Mouse (Mus musculus) CH12.LX (cell line): ENCODE data around the gene Prkce.

Experiments used
- BHLHE40 ChIP-seq: IDR thresholded peaks from 2 replicates; pipeline ENCODE4 v1.6.1; 2011; ENCODE audit warnings: mild to moderate bottlenecking, low read depth, low read length, improper control_type of control experiment
- CHD1 ChIP-seq: IDR thresholded peaks from 2 replicates; pipeline ENCODE4 v1.6.1; 2012; ENCODE audit warnings: low read depth, low read length, improper control_type of control experiment, inconsistent platforms
- CTCF ChIP-seq, 2 experiments: IDR thresholded peaks in 1 of 2; conservative IDR thresholded peaks in 1 of 2; 2 replicates each; pipeline ENCODE4 v1.5.1; 2011 to 2012; ENCODE audit warnings: low read depth in 2 of 2, low read length in 2 of 2, improper control_type of control experiment in 1 of 2, inconsistent platforms in 1 of 2, mild to moderate bottlenecking in 1 of 2, moderate library complexity in 1 of 2
- EP300 ChIP-seq: IDR thresholded peaks from 2 replicates; pipeline ENCODE4 v1.6.1; 2011; ENCODE audit warnings: low read length, improper control_type of control experiment
- PAX5 ChIP-seq: IDR thresholded peaks from 2 replicates; pipeline ENCODE4 v1.6.1; 2012; ENCODE audit warnings: low read length, inconsistent platforms, mixed read lengths
- POLR2AphosphoS2 ChIP-seq: IDR thresholded peaks from 2 replicates; pipeline ENCODE4 v1.6.1; 2011; ENCODE audit warnings: low read depth, low read length, improper control_type of control experiment
- RCOR1 ChIP-seq: conservative IDR thresholded peaks from 2 replicates; pipeline ENCODE4 v1.6.1; 2012; ENCODE audit warnings: low read depth, mild to moderate bottlenecking, inconsistent platforms, low read length, improper control_type of control experiment
- TCF12 ChIP-seq: IDR thresholded peaks from 2 replicates; pipeline ENCODE4 v1.6.1; 2014; ENCODE audit warnings: low read depth, mild to moderate bottlenecking, inconsistent platforms, low read length, improper control_type of control experiment
- ZKSCAN1 ChIP-seq: IDR thresholded peaks from 2 replicates; pipeline ENCODE4 v1.6.1; 2012; ENCODE audit warnings: low read depth, inconsistent platforms, low read length, improper control_type of control experiment, borderline replicate concordance

- TF ChIP-seq RCOR1 = no peak
- no peak for TF ChIP-seq PAX5
- TF ChIP-seq BHLHE40 = no peak
- TF ChIP-seq CTCF (conservative IDR thresholded peaks at IDR 0.05 in 1 of 2, IDR thresholded peaks at IDR 0.05 in 1 of 2; ENCODE audit: low read depth in 2 of 2, low read length in 2 of 2) = peak in 1 of 2 experiments; percentile 51; a peak in 2 of 4 replicates
- TF ChIP-seq CHD1 = no peak
- TF ChIP-seq EP300 = no peak
- no peak for TF ChIP-seq TCF12
- TF ChIP-seq POLR2AphosphoS2 = no peak
- TF ChIP-seq ZKSCAN1 = no peak
Observed at GRCm38 (mm10) chr17:86267126-86267760, 99.7 kb downstream of the Prkce start.
